Mouse (Mus musculus) brain, embryonic 14.5 days (tissue): ENCODE measurements at regions not wholly inside any gene's neighbourhood (a gene's known extent, or its start where the extent isn't known, plus 50 kb on each side); places are given as distances from the start of the nearest gene placed in this dataset.

ENCODE experiments used
- CTCF ChIP-seq: fragments of 200-500 bp; IDR thresholded peaks from 2 replicates; pipeline ENCODE4 v1.5.1; 2012; ENCODE audit warnings: inconsistent platforms, mild to moderate bottlenecking, moderate library complexity, borderline replicate concordance; ENCODE audit not compliant: insufficient read depth, insufficient read length; ENCODE audit errors: extremely low read depth
- POLR2A ChIP-seq: fragments of 200-500 bp; IDR thresholded peaks from 2 replicates; pipeline ENCODE4 v1.6.1; 2012; ENCODE audit warnings: mild to moderate bottlenecking, inconsistent platforms, borderline replicate concordance; ENCODE audit not compliant: poor library complexity, insufficient read depth, insufficient read length, severe bottlenecking; ENCODE audit errors: extremely low read depth

DNA sequence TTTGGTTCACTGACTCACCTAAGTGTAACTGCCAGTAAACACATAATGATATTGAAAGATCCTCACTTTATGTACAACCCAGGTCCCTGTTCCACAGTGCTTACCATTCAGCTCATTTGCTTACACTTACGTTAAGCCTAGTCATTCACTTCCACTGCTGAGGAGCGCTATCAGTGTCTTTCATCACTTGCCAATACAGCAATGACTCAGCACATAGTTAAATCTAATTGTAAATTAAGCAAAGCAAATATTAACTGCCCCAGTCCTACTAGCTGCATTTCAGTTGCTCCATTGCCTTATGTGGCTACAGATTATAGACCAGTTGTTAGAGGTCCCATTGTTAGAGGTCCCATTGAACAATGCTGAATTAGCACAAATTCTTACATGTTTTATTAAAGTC, 3624.6 kb upstream of the Gm7489 start:
- no peak for TF ChIP-seq CTCF
- TF ChIP-seq POLR2A, result no peak
